Mouse (Mus musculus) CH12.LX (cell line): ENCODE measurements around the gene Chrnd. TPM values are rescaled to one million over a fixed set of nuclear protein-coding genes. Genes with fewer than 3 reads are reported as not detected.

Experiments
- DNase-seq: peaks from one replicate; pipeline ENCODE4 v3.0.0-alpha.2; 2013; ENCODE audit errors: extremely low read depth
- H3K27ac ChIP-seq: 2 replicates; pipeline ENCODE4 v1.5.1; 2012; ENCODE audit warnings: low read depth, mild to moderate bottlenecking, control low read depth, moderate library complexity; ENCODE audit not compliant: insufficient read depth
- H3K27me3 ChIP-seq: replicated peaks from 2 replicates; pipeline ENCODE3; 2012; ENCODE audit warnings: inconsistent platforms
- H3K36me3 ChIP-seq, 2 experiments: replicated peaks in 1 of 2; 2 replicates each; pipeline versions ENCODE3 to v1.6.1; 2012; ENCODE audit warnings: inconsistent platforms in 1 of 2, low read length in 1 of 2, mild to moderate bottlenecking in 1 of 2, mixed read lengths in 1 of 2, moderate library complexity in 1 of 2; ENCODE audit not compliant: control insufficient read depth in 1 of 2, insufficient read depth in 1 of 2
- H3K4me1 ChIP-seq, 2 experiments: 2 replicates each; pipeline ENCODE4 v1.6.1; 2012; ENCODE audit warnings: inconsistent platforms in 1 of 2, moderate library complexity in 1 of 2; ENCODE audit not compliant: insufficient read depth in 2 of 2, control insufficient read depth in 1 of 2
- H3K4me2 ChIP-seq: 2 replicates; pipeline ENCODE4 v1.6.1; 2012; ENCODE audit warnings: low read depth, mild to moderate bottlenecking, control low read depth; ENCODE audit not compliant: poor library complexity, insufficient read depth, severe bottlenecking
- H3K4me3 ChIP-seq, 3 experiments: fragments of 150-350 bp in 1 of 3; sonication (generic) in 1 of 3; replicated peaks in 1 of 3; 2 replicates each; pipeline versions ENCODE3 to v1.5.1; 2011 to 2012; ENCODE audit warnings: low read depth in 2 of 3, low read length in 2 of 3, mild to moderate bottlenecking in 2 of 3, moderate library complexity in 2 of 3, control low read depth in 1 of 3, improper control_type of control experiment in 1 of 3, inconsistent platforms in 1 of 3, mixed read lengths in 1 of 3; ENCODE audit not compliant: poor library complexity in 1 of 3
- H3K79me2 ChIP-seq: replicated peaks from 2 replicates; pipeline ENCODE4 v1.6.1; 2012; ENCODE audit warnings: mild to moderate bottlenecking, moderate library complexity; ENCODE audit not compliant: control insufficient read depth, poor library complexity, insufficient read depth, severe bottlenecking; ENCODE audit errors: extremely low read depth
- H3K9ac ChIP-seq: 2 replicates; pipeline ENCODE4 v1.6.1; 2012; ENCODE audit warnings: low read depth, mild to moderate bottlenecking, control low read depth, moderate library complexity; ENCODE audit not compliant: insufficient read depth
- H3K9me3 ChIP-seq: replicated peaks from 2 replicates; pipeline ENCODE3; 2012; ENCODE audit warnings: low read length, inconsistent platforms, mixed read lengths
- CHD1 ChIP-seq: IDR thresholded peaks from 2 replicates; pipeline ENCODE4 v1.6.1; 2012; ENCODE audit warnings: low read depth, low read length, improper control_type of control experiment, inconsistent platforms
- CTCF ChIP-seq, 2 experiments: IDR thresholded peaks in 1 of 2; conservative IDR thresholded peaks in 1 of 2; 2 replicates each; pipeline ENCODE4 v1.5.1; 2011 to 2012; ENCODE audit warnings: low read depth in 2 of 2, low read length in 2 of 2, improper control_type of control experiment in 1 of 2, inconsistent platforms in 1 of 2, mild to moderate bottlenecking in 1 of 2, moderate library complexity in 1 of 2
- ETS1 ChIP-seq: conservative IDR thresholded peaks from 2 replicates; pipeline ENCODE4 v1.6.1; 2012; ENCODE audit warnings: low read depth, mild to moderate bottlenecking, inconsistent platforms, low read length, improper control_type of control experiment, moderate library complexity
- MYC ChIP-seq: IDR thresholded peaks from 2 replicates; pipeline ENCODE4 v1.6.1; 2011; ENCODE audit warnings: low read depth, mild to moderate bottlenecking, improper control_type of control experiment, low read length
- PAX5 ChIP-seq: IDR thresholded peaks from 2 replicates; pipeline ENCODE4 v1.6.1; 2012; ENCODE audit warnings: low read length, inconsistent platforms, mixed read lengths
- RAD21 ChIP-seq: IDR thresholded peaks from 2 replicates; pipeline ENCODE4 v1.6.1; 2011; ENCODE audit warnings: low read depth, mild to moderate bottlenecking, low read length, improper control_type of control experiment, moderate library complexity
- SMC3 ChIP-seq: IDR thresholded peaks from 2 replicates; pipeline ENCODE4 v1.6.1; 2011; ENCODE audit warnings: low read depth, low read length, improper control_type of control experiment
- ZC3H11A ChIP-seq: IDR thresholded peaks from 2 replicates; pipeline ENCODE4 v1.6.1; 2012; ENCODE audit warnings: low read depth, mild to moderate bottlenecking, inconsistent platforms, low read length, improper control_type of control experiment
- dilution Hi-C: fragments of 300-500 bp; cut with MboI; formaldehyde crosslinking; loops from 2 replicates; pipeline ENCODE4 v1.14.3; 2020; ENCODE audit warnings: low sequenced_read_pairs; ENCODE audit not compliant: extremely low pct_unique_long_range_greater_than_20kb, extremely low pct_ligation_motif_present
- in situ Hi-C: fragments of 300-500 bp; cut with MboI; formaldehyde crosslinking; loops from 3 replicates; pipeline ENCODE4 v1.14.3; 2019; ENCODE audit warnings: low sequenced_read_pairs, low pct_ligation_motif_present, low pct_unique_long_range_greater_than_20kb, mixed read lengths
- polyA plus RNA-seq: library from polyadenylated mRNA; unstranded; fragments of >175 nt; gene quantifications from 2 replicates; pipeline ENCODE4 v1.2.1, GENCODE M21; 2012; ENCODE audit warnings: low read depth; ENCODE audit not compliant: insufficient read length
- total RNA-seq, 2 experiments: library from RNA; depleted of rRNA; stranded (reverse); fragments of 300-350 nt in 1 of 2; fragments of >200 nt in 1 of 2; gene quantifications; 2 replicates each; pipeline ENCODE4 v1.2.3; 2012 to 2014

Gene Chrnd
- total and polyA plus RNA-seq, 3 experiments = 0.13 TPM; not detected in 2

- DNase-seq = peak; percentile 75
- TF ChIP-seq CTCF (conservative IDR thresholded peaks at IDR 0.05 in 1 of 2, IDR thresholded peaks at IDR 0.05 in 1 of 2; ENCODE audit: low read depth in 2 of 2, low read length in 2 of 2) (peak; percentile 82 to 93), PAX5 (no peak), ETS1 (no peak), ZC3H11A (peak; percentile 57), MYC (no peak), CHD1 (no peak), SMC3 (peak; percentile 94), RAD21 (peak; percentile 98)
- Histone ChIP-seq H3K4me3 (no peak overlapping the region), H3K79me2 (no peaks in the 10 kb centered on the region), H3K9ac (no peak overlapping the region), H3K27ac (no peak overlapping the region), H3K36me3 (peaks cover 0 to 4% of the 10 kb centered on the region in 2 experiments), H3K27me3 (no peaks in the 10 kb centered on the region), H3K4me1 (peaks cover 0 to 4% of the 10 kb centered on the region in 2 experiments; a peak in 1 of 4 replicates), H3K4me2 (peak overlapping the region; percentile 51; the same call in 1 of the 2 replicates), H3K9me3 (no peaks in the 10 kb centered on the region)
- dilution Hi-C loops (no loop called here), in situ Hi-C loops (no loop called here)
Observed at GRCm38 (mm10) chr1:87245929-87246815, 55.8 kb downstream of the Chrnd start.

Other genes starting within 250 kb of the Chrnd start
- not detected in 2 replicates for gene Alppl2, start 100.7 kb upstream of the Chrnd start, total RNA-seq (2012; rRNA removed)
- not detected in 2 replicates for gene Alppl2, start 100.7 kb upstream of the Chrnd start, total RNA-seq (2014; rRNA removed)
- gene Alppl2, start 100.7 kb upstream of the Chrnd start, polyA plus RNA-seq = not detected in 2 replicates
- not detected in 2 replicates for gene Alpi, start 89.0 kb upstream of the Chrnd start, total RNA-seq (2012; rRNA removed)
- not detected in 2 replicates for gene Alpi, start 89.0 kb upstream of the Chrnd start, total RNA-seq (2014; rRNA removed)
- gene Alpi, start 89.0 kb upstream of the Chrnd start, polyA plus RNA-seq = not detected in 2 replicates
- not detected in 2 replicates for gene Akp3, start 65.6 kb upstream of the Chrnd start, total RNA-seq (2012; rRNA removed)
- gene Akp3, start 65.6 kb upstream of the Chrnd start, total RNA-seq (2014; rRNA removed) = not detected in 2 replicates
- not detected in 2 replicates for gene Akp3, start 65.6 kb upstream of the Chrnd start, polyA plus RNA-seq
- not detected in 2 replicates for gene Ecel1, start 34.1 kb upstream of the Chrnd start, total RNA-seq (2012; rRNA removed)
- gene Ecel1, start 34.1 kb upstream of the Chrnd start, total RNA-seq (2014; rRNA removed) = not detected in 2 replicates
- not detected in 2 replicates for gene Ecel1, start 34.1 kb upstream of the Chrnd start, polyA plus RNA-seq
- not detected in 2 replicates for gene Prss56, start 7.3 kb upstream of the Chrnd start, total RNA-seq (2012; rRNA removed)
- not detected in 2 replicates for gene Prss56, start 7.3 kb upstream of the Chrnd start, total RNA-seq (2014; rRNA removed)
- gene Prss56, start 7.3 kb upstream of the Chrnd start, polyA plus RNA-seq = not detected in 2 replicates
- 0.04 TPM in 2 replicates for gene Chrng, start 14.1 kb downstream of the Chrnd start, total RNA-seq (2012; rRNA removed)
- gene Chrng, start 14.1 kb downstream of the Chrnd start, total RNA-seq (2014; rRNA removed) = not detected in 2 replicates
- not detected in 2 replicates for gene Chrng, start 14.1 kb downstream of the Chrnd start, polyA plus RNA-seq
- gene Eif4e2, start 23.3 kb downstream of the Chrnd start, total RNA-seq (2012; rRNA removed) = 175 and 208 TPM in 2 replicates
- 228 and 245 TPM in 2 replicates for gene Eif4e2, start 23.3 kb downstream of the Chrnd start, total RNA-seq (2014; rRNA removed)
- 264 and 289 TPM in 2 replicates for gene Eif4e2, start 23.3 kb downstream of the Chrnd start, polyA plus RNA-seq
- 0.25 and 1.2 TPM in 2 replicates for gene Efhd1, start 73.8 kb downstream of the Chrnd start, total RNA-seq (2012; rRNA removed)
- 0.12 and 0.22 TPM in 2 replicates for gene Efhd1, start 73.8 kb downstream of the Chrnd start, total RNA-seq (2014; rRNA removed)
- 0.13 TPM in 1 of 2 replicates, not detected in the other for gene Efhd1, start 73.8 kb downstream of the Chrnd start, polyA plus RNA-seq
- 74.7 and 93.5 TPM in 2 replicates for gene Gigyf2, start 136.4 kb downstream of the Chrnd start, total RNA-seq (2012; rRNA removed)
- 84.5 and 87.3 TPM in 2 replicates for gene Gigyf2, start 136.4 kb downstream of the Chrnd start, total RNA-seq (2014; rRNA removed)
- 156 and 173 TPM in 2 replicates for gene Gigyf2, start 136.4 kb downstream of the Chrnd start, polyA plus RNA-seq
- 0.17 and 0.30 TPM in 2 replicates for gene Kcnj13, start 204.1 kb downstream of the Chrnd start, total RNA-seq (2012; rRNA removed)
- gene Kcnj13, start 204.1 kb downstream of the Chrnd start, total RNA-seq (2014; rRNA removed) = not detected in 2 replicates
- gene Kcnj13, start 204.1 kb downstream of the Chrnd start, polyA plus RNA-seq = not detected in 2 replicates